Mouse (Mus musculus) lung, embryonic 14.5 days (tissue): ENCODE measurements around the gene S100a16. TPM values are rescaled to one million over a fixed set of nuclear protein-coding genes. Genes with fewer than 3 reads are reported as not detected.
A peak's percentile ranks its signal among the peaks of the same experiment; 100 is the strongest.

Source experiments
- ATAC-seq: fragments of 200-750 bp; cut with Nextera tagmentation; 2 replicates; pipeline ENCODE4 v1.8.0; 2017; ENCODE audit warnings: mild to moderate bottlenecking, moderate TSS enrichment, moderate library complexity; ENCODE audit not compliant: insufficient read depth
- DNase-seq: peaks from one replicate; pipeline ENCODE4 v3.0.0-alpha.2; 2015
- H3K27ac ChIP-seq: fragments of 300-500 bp; sonication (generic); 2 replicates; pipeline ENCODE4 v1.5.1; 2014; ENCODE audit warnings: low read depth, mild to moderate bottlenecking, moderate library complexity
- H3K27me3 ChIP-seq: fragments of 300-500 bp; sonication (generic); 2 replicates; pipeline ENCODE4 v1.6.1; 2014; ENCODE audit warnings: low read length, control low read depth; ENCODE audit not compliant: insufficient read depth
- H3K36me3 ChIP-seq: fragments of 300-500 bp; sonication (generic); 2 replicates; pipeline ENCODE4 v1.6.1; 2014; ENCODE audit warnings: control low read depth; ENCODE audit not compliant: insufficient read depth
- H3K4me1 ChIP-seq: fragments of 300-500 bp; sonication (generic); 2 replicates; pipeline ENCODE4 v1.6.1; 2014; ENCODE audit warnings: antibody characterized with exemption, control low read depth; ENCODE audit not compliant: insufficient read depth
- H3K4me2 ChIP-seq: fragments of 300-500 bp; sonication (generic); 2 replicates; pipeline ENCODE4 v1.6.1; 2014; ENCODE audit warnings: mild to moderate bottlenecking
- H3K4me3 ChIP-seq: fragments of 300-500 bp; sonication (generic); 2 replicates; pipeline ENCODE4 v1.5.1; 2014; ENCODE audit warnings: low read depth, low read length
- H3K9ac ChIP-seq: fragments of 300-500 bp; sonication (generic); 2 replicates; pipeline ENCODE4 v1.6.1; 2014
- H3K9me3 ChIP-seq: fragments of 300-500 bp; sonication (generic); 2 replicates; pipeline ENCODE4 v1.6.1; 2016; ENCODE audit warnings: low read depth, low read length, control low read depth
- CTCF ChIP-seq: IDR thresholded peaks from 2 replicates; pipeline ENCODE4 v1.5.1; 2016; ENCODE audit warnings: antibody characterized with exemption, low read depth
- WGBS: fragments of 180-500 bp; shearing (Covaris S2); extraction: QIAGEN DNeasy Blood & Tissue Kit; methylation state at CpG from one replicate; pipeline ENCODE4 v1.1.7; 2014; 5-methylcytosine and 5-hydroxymethylcytosine counted together
- polyA plus RNA-seq: library from polyadenylated mRNA; unstranded; fragments of >200 nt; fragmentation: Nextera tagmentation; extraction: Ambion mirVana; gene quantifications from 2 replicates; pipeline ENCODE4 v1.2.1, GENCODE M21; 2014

S100a16 gene
- polyA plus RNA-seq, 1 experiment from 2014 or later, result 175 TPM

GRCm38 (mm10) chr3:90537905-90538296, 847 bp downstream of the S100a16 start:
- Histone ChIP-seq H3K4me1 (no peaks in the 10 kb centered on the region), H3K36me3 (no peaks in the 10 kb centered on the region), H3K27ac (no peak overlapping the region), H3K9ac (no peak overlapping the region), H3K4me2 (peak overlapping the region; percentile 45), H3K4me3 (peak overlapping the region; percentile 3; the same call in 1 of the 2 replicates), H3K9me3 (no peaks in the 10 kb centered on the region), H3K27me3 (no peaks in the 10 kb centered on the region)
- ATAC-seq (no peak), DNase-seq (no peak)
- TF ChIP-seq CTCF, result no peak
- 62% methylated on average over 5 of the region's 5 CpGs for WGBS

GRCm38 (mm10) chr3:90540904-90541303, 3.9 kb downstream of the S100a16 start:
- Histone ChIP-seq H3K27ac (no peak overlapping the region), H3K4me3 (peak overlapping the region; percentile 10)
- ATAC-seq, result peak; percentile 59; the same call in 1 of the 2 replicates

GRCm38 (mm10) chr3:90549676-90550420, 12.8 kb downstream of the S100a16 start:
- no peaks in the 10 kb centered on the region for H3K36me3 ChIP-seq
- 55% methylated on average over 5 of the region's 5 CpGs for WGBS
- no peaks in the 10 kb centered on the region for H3K9me3 ChIP-seq
- H3K27ac ChIP-seq, result no peak overlapping the region
- H3K27me3 ChIP-seq, result no peaks in the 10 kb centered on the region
- H3K9ac ChIP-seq, result no peak overlapping the region
- no peak for ATAC-seq
- H3K4me2 ChIP-seq, result no peak overlapping the region
- TF ChIP-seq CTCF, result no peak
- H3K4me3 ChIP-seq, result no peak overlapping the region
- H3K4me1 ChIP-seq, result no peaks in the 10 kb centered on the region
- peak; percentile 8 for DNase-seq

More at GRCm38 (mm10) chr3:90540904-90541303, 3.9 kb downstream of the S100a16 start:
- H3K9me3 ChIP-seq, result no peaks in the 10 kb centered on the region
- peak; percentile 42 for DNase-seq
- H3K36me3 ChIP-seq, result no peaks in the 10 kb centered on the region
- H3K4me2 ChIP-seq, result peak overlapping the region; percentile 46
- no peak for TF ChIP-seq CTCF
- 54% methylated on average over 4 of the region's 4 CpGs for WGBS
- no peaks in the 10 kb centered on the region for H3K27me3 ChIP-seq
- no peaks in the 10 kb centered on the region for H3K4me1 ChIP-seq
- H3K9ac ChIP-seq, result peak overlapping the region; percentile 37; the same call in 1 of the 2 replicates

- WGBS, result 71% methylated on average over 2 of the region's 2 CpGs
- H3K4me1 ChIP-seq, result no peaks in the 10 kb centered on the region
- DNase-seq (no peak), ATAC-seq (no peak)
- H3K27ac ChIP-seq, result no peak overlapping the region
- no peak overlapping the region for H3K9ac ChIP-seq
- no peaks in the 10 kb centered on the region for H3K27me3 ChIP-seq
- no peaks in the 10 kb centered on the region for H3K9me3 ChIP-seq
- no peak for TF ChIP-seq CTCF
- no peaks in the 10 kb centered on the region for H3K36me3 ChIP-seq
- H3K4me3 ChIP-seq, result no peak overlapping the region
- H3K4me2 ChIP-seq, result no peak overlapping the region
Measured at GRCm38 (mm10) chr3:90550421-90550790, 13.4 kb downstream of the S100a16 start.

- DNase-seq (no peak), ATAC-seq (no peak)
- no peaks in the 10 kb centered on the region for H3K27me3 ChIP-seq
- H3K4me1 ChIP-seq, result no peaks in the 10 kb centered on the region
- 65% methylated on average over 2 of the region's 2 CpGs for WGBS
- TF ChIP-seq CTCF, result no peak
- H3K9me3 ChIP-seq, result no peaks in the 10 kb centered on the region
- H3K4me2 ChIP-seq, result no peak overlapping the region
- no peaks in the 10 kb centered on the region for H3K36me3 ChIP-seq
- H3K4me3 ChIP-seq, result no peak overlapping the region
- H3K9ac ChIP-seq, result no peak overlapping the region
- H3K27ac ChIP-seq, result no peak overlapping the region
Measured at GRCm38 (mm10) chr3:90552231-90552630, 15.2 kb downstream of the S100a16 start.

- DNase-seq, result peak; percentile 4
- 65% methylated on average over 5 of the region's 5 CpGs for WGBS
Measured at GRCm38 (mm10) chr3:90555954-90556353, 18.9 kb downstream of the S100a16 start.

GRCm38 (mm10) chr3:90560008-90560628, 23.1 kb downstream of the S100a16 start, which contains the start of gene S100a3:
S100a3 (plus strand) TSS chr3:90560578.
- Histone ChIP-seq H3K36me3 (no peaks in the 10 kb centered on the region), H3K27me3 (no peaks in the 10 kb centered on the region), H3K4me1 (no peaks in the 10 kb centered on the region), H3K9ac (no peak within 1 kb of the TSS), H3K27ac (no peak within 1 kb of the TSS), H3K4me3 (no peak within 1 kb of the TSS), H3K4me2 (no peak within 1 kb of the TSS), H3K9me3 (no peaks in the 10 kb centered on the region)
- 75% methylated on average over 6 of the region's 6 CpGs for WGBS
- ATAC-seq (no peak), DNase-seq (no peak)
- TF ChIP-seq CTCF, result no peak

More at GRCm38 (mm10) chr3:90555954-90556353, 18.9 kb downstream of the S100a16 start:
- no peaks in the 10 kb centered on the region for H3K27me3 ChIP-seq
- H3K36me3 ChIP-seq, result no peaks in the 10 kb centered on the region
- no peak for ATAC-seq
- no peak overlapping the region for H3K27ac ChIP-seq
- H3K4me1 ChIP-seq, result no peaks in the 10 kb centered on the region
- H3K4me2 ChIP-seq, result no peak overlapping the region
- TF ChIP-seq CTCF, result no peak
- no peak overlapping the region for H3K4me3 ChIP-seq
- H3K9me3 ChIP-seq, result no peaks in the 10 kb centered on the region
- no peak overlapping the region for H3K9ac ChIP-seq
